Mouse (Mus musculus) CD4-positive helper T cell, adult 2 months (primary cell): ENCODE data around the gene Zfp119a.
A peak's percentile ranks its signal among the peaks of the same experiment; 100 is the strongest.

Experiments
- DNase-seq: peaks from one replicate; pipeline ENCODE4 v3.0.0-alpha.2; 2012; ENCODE audit warnings: low read depth, missing footprints, low spot score

Gene Zfp119a

GRCm38 (mm10) chr17:55878636-55879369, at the start of gene Zfp119a:
TSS of gene Zfp119a (minus strand) at chr17:55878930.
- DNase-seq = peak; percentile 88

GRCm38 (mm10) chr17:55906669-55907068, 27.9 kb upstream of the Zfp119a start:
- no peak for DNase-seq

- DNase-seq = no peak
Observed at GRCm38 (mm10) chr17:55904131-55904530, 25.4 kb upstream of the Zfp119a start.

GRCm38 (mm10) chr17:55903687-55904086, 25.0 kb upstream of the Zfp119a start:
- DNase-seq = no peak

GRCm38 (mm10) chr17:55903087-55903486, 24.4 kb upstream of the Zfp119a start:
- no peak for DNase-seq

GRCm38 (mm10) chr17:55892406-55892955, 13.8 kb upstream of the Zfp119a start:
- DNase-seq = peak; percentile 42

- DNase-seq = peak; percentile 28
Observed at GRCm38 (mm10) chr17:55884912-55885311, 6.2 kb upstream of the Zfp119a start.

- no peak for DNase-seq
Observed at GRCm38 (mm10) chr17:55883631-55884030, 4.9 kb upstream of the Zfp119a start.

- peak; percentile 43 for DNase-seq
Observed at GRCm38 (mm10) chr17:55878282-55878635, 471 bp downstream of the Zfp119a start.

- no peak for DNase-seq
Observed at GRCm38 (mm10) chr17:55877184-55877583, 1.5 kb downstream of the Zfp119a start.

- DNase-seq = peak; percentile 12
Observed at GRCm38 (mm10) chr17:55843067-55843466, 35.7 kb downstream of the Zfp119a start.

GRCm38 (mm10) chr17:55821566-55821965, 57.2 kb downstream of the Zfp119a start:
- DNase-seq = no peak

- DNase-seq = no peak
Observed at GRCm38 (mm10) chr17:55816853-55817252, 61.9 kb downstream of the Zfp119a start.
